Mouse (Mus musculus): ENCODE results near the gene Wdr83os.
A peak's percentile ranks its signal among the peaks of the same experiment; 100 is the strongest.
"Not testable (repeated sequence)": the region's sequence is repeated elsewhere in the genome, so short reads cannot be mapped to it uniquely, and the experiment has no call there.

The Wdr83os gene

DNA sequence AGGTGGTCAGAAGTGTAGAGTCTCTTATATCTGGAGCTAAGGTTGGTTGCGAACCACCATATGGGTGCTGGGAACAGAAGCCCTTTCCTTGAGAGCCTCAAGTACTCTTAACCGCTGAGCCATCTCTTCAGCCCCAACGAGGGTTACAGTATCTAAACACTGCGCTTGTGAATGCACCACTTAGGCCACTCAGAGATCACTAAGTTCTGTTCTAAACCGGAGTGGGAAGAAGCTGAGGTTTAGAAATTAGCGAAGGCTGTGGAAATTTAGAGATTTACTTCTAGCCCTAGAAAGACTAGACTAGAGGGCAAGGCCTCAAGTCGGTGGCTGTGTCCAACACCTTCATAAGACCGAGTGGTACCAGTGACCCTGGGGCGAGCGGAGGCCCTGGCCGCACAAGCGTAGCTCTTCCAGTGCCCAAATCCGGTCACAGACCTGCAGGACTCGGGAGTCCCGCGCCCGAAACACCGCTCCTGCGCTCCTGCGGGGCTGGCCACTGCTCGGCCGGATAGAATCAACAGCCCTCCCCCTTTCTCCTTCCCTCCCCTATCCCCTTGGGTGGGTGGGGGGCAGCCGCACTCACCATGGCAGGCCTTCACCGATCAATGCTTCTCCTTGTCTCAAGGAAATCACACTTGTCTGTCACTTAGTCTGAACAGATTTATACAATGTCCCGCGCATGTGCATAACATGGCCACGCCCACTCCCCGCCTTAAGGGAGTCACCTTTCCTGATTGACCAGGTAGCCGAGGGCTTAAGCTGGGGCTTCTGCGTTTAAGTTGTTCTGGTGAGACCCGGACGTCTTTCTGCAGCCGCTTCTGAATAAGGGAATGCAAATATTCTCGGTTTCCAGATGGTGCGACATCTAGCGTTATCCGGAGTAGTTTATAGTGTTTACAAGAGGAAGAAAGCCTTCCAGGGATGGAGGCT, 38.8 kb downstream of the Wdr83os start:
- DNase-seq (ENCODE audit: low spot score): peak; percentile 67

DNA sequence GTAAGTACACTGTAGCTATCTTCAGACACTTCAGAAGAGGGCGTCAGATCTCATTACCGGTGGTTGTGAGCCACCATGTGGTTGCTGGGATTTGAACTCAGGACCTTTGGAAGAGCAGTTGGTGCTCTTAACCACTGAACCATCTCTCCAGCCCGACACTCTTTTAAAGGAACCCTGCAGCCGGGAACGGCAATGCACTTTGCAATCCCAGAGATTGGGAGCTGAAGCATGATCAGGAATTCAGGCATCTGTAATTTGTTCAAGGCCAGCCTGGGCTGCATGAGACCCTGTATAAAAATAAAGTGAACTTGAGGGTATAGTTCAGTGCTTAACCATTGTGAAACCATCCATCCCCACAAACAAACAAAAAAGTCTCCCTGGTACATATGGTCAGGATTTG, 39.7 kb downstream of the Wdr83os start:
- DNase-seq (ENCODE audit: low spot score): not testable (repeated sequence)

- no peak for DNase-seq (ENCODE audit: low spot score)
Observed at GRCm38 (mm10) chr8:85122995-85123394, 42.5 kb downstream of the Wdr83os start, which contains the start of gene Zfp791. Gene Zfp791 (minus strand): TSS chr8:85123095.

DNA sequence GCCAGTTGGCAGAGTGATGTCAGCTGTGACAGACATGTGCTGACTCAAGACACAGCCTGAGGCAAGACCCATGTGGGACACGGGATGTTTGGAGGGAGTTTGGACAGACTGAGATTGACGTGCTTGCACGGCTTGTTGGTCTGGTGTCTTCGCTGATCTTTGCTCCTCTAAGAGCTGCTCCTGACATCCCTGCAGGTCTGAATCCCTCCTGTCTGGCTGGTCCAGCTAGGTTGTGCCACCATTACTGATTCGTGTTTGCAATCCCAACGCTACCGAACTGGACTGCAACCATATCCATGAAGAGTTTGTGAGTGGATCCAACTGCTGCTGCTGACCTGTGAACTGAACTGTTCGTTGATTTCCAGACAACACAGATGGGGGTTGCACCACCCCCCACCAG, 43.2 kb downstream of the Wdr83os start:
- DNase-seq (ENCODE audit: low spot score): no peak
